Mouse (Mus musculus) cerebellum, adult (tissue): ENCODE measurements around the gene D16Ertd472e.

Source experiments
- ATAC-seq: cut with Nextera tagmentation; 2 replicates; pipeline ENCODE4 v1.9.2; 2017; ENCODE audit warnings: mild to moderate bottlenecking, moderate library complexity, mixed read lengths; ENCODE audit not compliant: insufficient number of reproducible peaks, low FRiP score, low TSS enrichment

The D16Ertd472e gene

GRCm38 (mm10) chr16:78574241-78574640, 2.3 kb downstream of the D16Ertd472e start:
- no peak for ATAC-seq

- no peak for ATAC-seq
Measured at GRCm38 (mm10) chr16:78573016-78573415, 3.5 kb downstream of the D16Ertd472e start.

GRCm38 (mm10) chr16:78564110-78564821, 12.2 kb downstream of the D16Ertd472e start:
- ATAC-seq = no peak

- ATAC-seq = no peak
Measured at GRCm38 (mm10) chr16:78563093-78563971, 13.2 kb downstream of the D16Ertd472e start.

GRCm38 (mm10) chr16:78560627-78561026, 15.9 kb downstream of the D16Ertd472e start:
- no peak for ATAC-seq

GRCm38 (mm10) chr16:78560063-78560462, 16.4 kb downstream of the D16Ertd472e start:
- no peak for ATAC-seq

- ATAC-seq = no peak
Measured at GRCm38 (mm10) chr16:78557573-78557972, 18.9 kb downstream of the D16Ertd472e start.

- no peak for ATAC-seq
Measured at GRCm38 (mm10) chr16:78554911-78555648, 21.4 kb downstream of the D16Ertd472e start.

- ATAC-seq = no peak
Measured at GRCm38 (mm10) chr16:78547367-78547766, 29.1 kb downstream of the D16Ertd472e start.

GRCm38 (mm10) chr16:78546529-78546928, 30.0 kb downstream of the D16Ertd472e start:
- ATAC-seq = no peak

- ATAC-seq = no peak
Measured at GRCm38 (mm10) chr16:78540376-78541246, 35.9 kb downstream of the D16Ertd472e start.

GRCm38 (mm10) chr16:78537798-78538422, 38.6 kb downstream of the D16Ertd472e start:
- ATAC-seq = no peak

GRCm38 (mm10) chr16:78537322-78537721, 39.2 kb downstream of the D16Ertd472e start:
- ATAC-seq = no peak

GRCm38 (mm10) chr16:78534468-78534867, 42.0 kb downstream of the D16Ertd472e start:
- no peak for ATAC-seq

GRCm38 (mm10) chr16:78531957-78532605, 44.4 kb downstream of the D16Ertd472e start:
- ATAC-seq = no peak

GRCm38 (mm10) chr16:78522974-78523373, 53.5 kb downstream of the D16Ertd472e start:
- ATAC-seq = no peak

GRCm38 (mm10) chr16:78518697-78519096, 57.8 kb downstream of the D16Ertd472e start:
- no peak for ATAC-seq

- ATAC-seq = no peak
Measured at GRCm38 (mm10) chr16:78517171-78517570, 59.3 kb downstream of the D16Ertd472e start.

GRCm38 (mm10) chr16:78511526-78511925, 65.0 kb downstream of the D16Ertd472e start:
- no peak for ATAC-seq
